Mouse (Mus musculus) embryonic facial prominence, embryonic 10.5 days (tissue): ENCODE measurements at regions not wholly inside any gene's neighbourhood (a gene's known extent, or its start where the extent isn't known, plus 50 kb on each side); places are given as distances from the start of the nearest gene placed in this dataset.
A peak's percentile ranks its signal among the peaks of the same experiment; 100 is the strongest.
"Not testable (repeated sequence)": the region's sequence is repeated elsewhere in the genome, so short reads cannot be mapped to it uniquely, and the experiment has no call there.

Source experiments
- DNase-seq: peaks from one replicate; pipeline ENCODE4 v3.0.0-alpha.2; 2017; ENCODE audit warnings: low spot score
- H3K27ac ChIP-seq: fragments of 300-500 bp; sonication (generic); replicated peaks from 2 replicates; pipeline ENCODE4 v1.5.1; 2016; ENCODE audit warnings: mild to moderate bottlenecking
- H3K27me3 ChIP-seq: fragments of 300-500 bp; sonication (generic); replicated peaks from 2 replicates; pipeline ENCODE4 v1.6.1; 2016; ENCODE audit warnings: low read depth, mild to moderate bottlenecking; ENCODE audit not compliant: poor library complexity, severe bottlenecking
- H3K36me3 ChIP-seq: fragments of 300-500 bp; sonication (generic); replicated peaks from 2 replicates; pipeline ENCODE4 v1.6.1; 2016; ENCODE audit warnings: mild to moderate bottlenecking, moderate library complexity
- H3K4me1 ChIP-seq: fragments of 300-500 bp; sonication (generic); 2 replicates; pipeline ENCODE4 v1.6.1; 2016
- H3K4me3 ChIP-seq: fragments of 300-500 bp; sonication (generic); 2 replicates; pipeline ENCODE4 v1.5.1; 2016; ENCODE audit warnings: mild to moderate bottlenecking, moderate library complexity
- H3K9me3 ChIP-seq: fragments of 300-500 bp; sonication (generic); 2 replicates; pipeline ENCODE4 v1.6.1; 2016; ENCODE audit warnings: mild to moderate bottlenecking
- WGBS: fragments of 180-500 bp; shearing (Covaris S2); methylation state at CpG from one replicate; pipeline ENCODE4 v1.1.7; 2016; 5-methylcytosine and 5-hydroxymethylcytosine counted together

- Histone ChIP-seq H3K27me3 (no peaks in the 10 kb centered on the region), H3K4me1 (peaks cover 5% of the 10 kb centered on the region), H3K36me3 (no peaks in the 10 kb centered on the region), H3K4me3 (no peak overlapping the region), H3K9me3 (no peaks in the 10 kb centered on the region), H3K27ac (no peak overlapping the region)
- 96% methylated on average over 4 of the region's 4 CpGs for WGBS
- no peak for DNase-seq
Observed at GRCm38 (mm10) chr8:90032572-90032971, 315.6 kb downstream of the Tox3 start.

GRCm38 (mm10) chr8:90031220-90031619, 316.9 kb downstream of the Tox3 start:
- DNase-seq = peak; percentile 46
- no peaks in the 10 kb centered on the region for H3K36me3 ChIP-seq
- H3K27ac ChIP-seq = no peak overlapping the region; the same call in 1 of the 2 replicates
- H3K4me1 ChIP-seq = peaks cover 5% of the 10 kb centered on the region
- H3K4me3 ChIP-seq = no peak overlapping the region
- H3K9me3 ChIP-seq = no peaks in the 10 kb centered on the region
- 17% methylated on average over 1 of the region's 1 CpGs for WGBS
- H3K27me3 ChIP-seq = no peaks in the 10 kb centered on the region

- H3K4me1 ChIP-seq, H3K4me3 ChIP-seq, DNase-seq, H3K27me3 ChIP-seq, H3K27ac ChIP-seq, H3K36me3 ChIP-seq, H3K9me3 ChIP-seq: not testable (repeated sequence)
- WGBS = 74% methylated on average over 1 of the region's 1 CpGs
Observed at GRCm38 (mm10) chr8:90017958-90018357, 330.2 kb downstream of the Tox3 start.

GRCm38 (mm10) chr8:90013755-90014154, 334.4 kb downstream of the Tox3 start:
- no peak overlapping the region for H3K4me3 ChIP-seq
- H3K9me3 ChIP-seq = no peaks in the 10 kb centered on the region
- no peaks in the 10 kb centered on the region for H3K27me3 ChIP-seq
- no peaks in the 10 kb centered on the region for H3K4me1 ChIP-seq
- no peak for DNase-seq
- H3K36me3 ChIP-seq = no peaks in the 10 kb centered on the region
- no peak overlapping the region for H3K27ac ChIP-seq
- WGBS = 81% methylated on average over 2 of the region's 2 CpGs

- no peak overlapping the region for H3K27ac ChIP-seq
- WGBS = 79% methylated on average over 6 of the region's 6 CpGs
- H3K9me3 ChIP-seq = no peaks in the 10 kb centered on the region
- no peak for DNase-seq
- no peaks in the 10 kb centered on the region for H3K27me3 ChIP-seq
- H3K4me3 ChIP-seq = no peak overlapping the region
- H3K36me3 ChIP-seq = no peaks in the 10 kb centered on the region
- no peaks in the 10 kb centered on the region for H3K4me1 ChIP-seq
Observed at GRCm38 (mm10) chr8:90011682-90012409, 336.3 kb downstream of the Tox3 start.

GRCm38 (mm10) chr8:90009431-90009830, 338.7 kb downstream of the Tox3 start:
- Histone ChIP-seq H3K4me3 (no peak overlapping the region), H3K27me3 (no peaks in the 10 kb centered on the region), H3K36me3 (no peaks in the 10 kb centered on the region), H3K4me1 (no peaks in the 10 kb centered on the region), H3K27ac (no peak overlapping the region), H3K9me3 (no peaks in the 10 kb centered on the region)
- no peak for DNase-seq
- WGBS = 84% methylated on average over 1 of the region's 1 CpGs

- WGBS = 38% methylated on average over 15 of the region's 15 CpGs
- no peaks in the 10 kb centered on the region for H3K9me3 ChIP-seq
- no peak overlapping the region for H3K4me3 ChIP-seq
- 0 out of 2 replicates have a peak overlapping the region, but pooled peaks have one; percentile 7 for H3K27ac ChIP-seq
- H3K36me3 ChIP-seq = no peaks in the 10 kb centered on the region
- H3K27me3 ChIP-seq = peaks cover 4% of the 10 kb centered on the region; the same call in 1 of the 2 replicates
- DNase-seq = peak; percentile 86
- peaks cover 5% of the 10 kb centered on the region; the same call in 1 of the 2 replicates for H3K4me1 ChIP-seq
Observed at GRCm38 (mm10) chr8:90000899-90001640, 347.1 kb downstream of the Tox3 start.

GRCm38 (mm10) chr8:89993743-89994142, 354.4 kb downstream of the Tox3 start:
- DNase-seq = no peak
- Histone ChIP-seq H3K9me3 (no peaks in the 10 kb centered on the region), H3K4me1 (no peaks in the 10 kb centered on the region), H3K27ac (no peak overlapping the region), H3K27me3 (no peaks in the 10 kb centered on the region), H3K36me3 (no peaks in the 10 kb centered on the region), H3K4me3 (no peak overlapping the region)
- WGBS = 96% methylated on average over 4 of the region's 4 CpGs

GRCm38 (mm10) chr8:89983859-89984258, 364.3 kb downstream of the Tox3 start:
- no peak for DNase-seq

GRCm38 (mm10) chr8:89982551-89982950, 365.6 kb downstream of the Tox3 start:
- WGBS = 68% methylated on average over 2 of the region's 2 CpGs
- Histone ChIP-seq H3K4me1 (peaks cover 10% of the 10 kb centered on the region; the same call in 1 of the 2 replicates), H3K27me3 (0 out of 2 replicates have a peak, but pooled peaks cover 5% of the 10 kb centered on the region), H3K9me3 (no peaks in the 10 kb centered on the region), H3K36me3 (no peaks in the 10 kb centered on the region), H3K4me3 (no peak overlapping the region), H3K27ac (no peak overlapping the region)
- DNase-seq = no peak

More at GRCm38 (mm10) chr8:89983859-89984258, 364.3 kb downstream of the Tox3 start:
- H3K27me3 ChIP-seq = 0 out of 2 replicates have a peak, but pooled peaks cover 5% of the 10 kb centered on the region
- H3K36me3 ChIP-seq = no peaks in the 10 kb centered on the region
- no peaks in the 10 kb centered on the region for H3K9me3 ChIP-seq
- no peak overlapping the region for H3K4me3 ChIP-seq
- H3K27ac ChIP-seq = no peak overlapping the region
- H3K4me1 ChIP-seq = peaks cover 10% of the 10 kb centered on the region; the same call in 1 of the 2 replicates
- 89% methylated on average over 2 of the region's 2 CpGs for WGBS

- no peaks in the 10 kb centered on the region for H3K27me3 ChIP-seq
- H3K4me1 ChIP-seq = peaks cover 10% of the 10 kb centered on the region; the same call in 1 of the 2 replicates
- no peak overlapping the region for H3K27ac ChIP-seq
- no peaks in the 10 kb centered on the region for H3K36me3 ChIP-seq
- 83% methylated on average over 2 of the region's 2 CpGs for WGBS
- H3K4me3 ChIP-seq = no peak overlapping the region
- H3K9me3 ChIP-seq = no peaks in the 10 kb centered on the region
- DNase-seq = no peak
Observed at GRCm38 (mm10) chr8:89981320-89981719, 366.8 kb downstream of the Tox3 start.

- WGBS = 84% methylated on average over 4 of the region's 4 CpGs
- Histone ChIP-seq H3K4me3 (no peak overlapping the region), H3K9me3 (no peaks in the 10 kb centered on the region), H3K36me3 (no peaks in the 10 kb centered on the region), H3K4me1 (peaks cover 10% of the 10 kb centered on the region; the same call in 1 of the 2 replicates), H3K27me3 (no peaks in the 10 kb centered on the region), H3K27ac (no peak overlapping the region)
- no peak for DNase-seq
Observed at GRCm38 (mm10) chr8:89980441-89980840, 367.7 kb downstream of the Tox3 start.

- Histone ChIP-seq H3K9me3 (no peaks in the 10 kb centered on the region), H3K36me3 (no peaks in the 10 kb centered on the region), H3K27me3 (no peaks in the 10 kb centered on the region), H3K4me1 (no peaks in the 10 kb centered on the region), H3K4me3 (no peak overlapping the region), H3K27ac (no peak overlapping the region)
- 95% methylated on average over 1 of the region's 1 CpGs for WGBS
- no peak for DNase-seq
Observed at GRCm38 (mm10) chr8:89962799-89963198, 385.3 kb downstream of the Tox3 start.
